Mouse (Mus musculus) liver, postnatal 0 days (tissue): ENCODE results near the gene Tex28.

Source experiments
- CTCF ChIP-seq: sonication (generic); IDR thresholded peaks from 2 replicates; pipeline ENCODE4 v1.5.1; 2016; ENCODE audit warnings: antibody characterized with exemption, low read depth
- EP300 ChIP-seq: IDR thresholded peaks from 2 replicates; pipeline ENCODE4 v1.6.1; 2016; ENCODE audit warnings: antibody characterized with exemption, low read depth, mild to moderate bottlenecking

GRCm38 (mm10) chrX:74124975-74125374 lies 42.7 kb downstream of the Tex28 start:
- TF ChIP-seq CTCF (peak; percentile 47), EP300 (no peak)
